Mouse (Mus musculus): ENCODE data around the gene Nt5dc2.

GRCm38 (mm10) chr14:31160196-31161150 lies 29.6 kb downstream of the Nt5dc2 start:
- TF ChIP-seq CTCF (IDR thresholded peaks at IDR 0.05) (no peak), EP300 (IDR thresholded peaks at IDR 0.05) (no peak)

Data from lung, postnatal 0 days (tissue).